Mouse (Mus musculus): ENCODE measurements at regions not wholly inside any gene's neighbourhood (a gene's known extent, or its start where the extent isn't known, plus 50 kb on each side); places are given as distances from the start of the nearest gene placed in this dataset.

GRCm38 (mm10) chr3:144107664-144108063 lies 97.4 kb downstream of the Lmo4 start:
- TF ChIP-seq CTCF (conservative IDR thresholded peaks at IDR 0.05; ENCODE audit: low read length) (no peak), POU5F1 (IDR thresholded peaks at IDR 0.05; ENCODE audit: borderline replicate concordance, low read length) (no peak), NANOG (IDR thresholded peaks at IDR 0.05; ENCODE audit: borderline replicate concordance, low read length) (no peak)
